Mouse (Mus musculus) kidney, postnatal 0 days (tissue): ENCODE measurements at regions not wholly inside any gene's neighbourhood (a gene's known extent, or its start where the extent isn't known, plus 50 kb on each side); places are given as distances from the start of the nearest gene placed in this dataset.

Experiments
- ATAC-seq: fragments of 200-750 bp; cut with Nextera tagmentation; replicated peaks from 2 replicates; pipeline ENCODE4 v1.8.0; 2017; ENCODE audit warnings: low read depth, moderate number of reproducible peaks, moderate TSS enrichment, moderate library complexity; ENCODE audit not compliant: low FRiP score
- DNase-seq: peaks from one replicate; pipeline ENCODE4 v3.0.0-alpha.2; 2016; ENCODE audit warnings: low spot score
- H3K27ac ChIP-seq: fragments of 300-500 bp; sonication (generic); 2 replicates; pipeline ENCODE4 v1.5.1; 2014; ENCODE audit warnings: mild to moderate bottlenecking
- H3K27me3 ChIP-seq: fragments of 300-500 bp; sonication (generic); 2 replicates; pipeline ENCODE4 v1.6.1; 2014; ENCODE audit warnings: low read length, mixed read lengths; ENCODE audit not compliant: insufficient read depth
- H3K36me3 ChIP-seq: fragments of 300-500 bp; sonication (generic); 2 replicates; pipeline ENCODE4 v1.6.1; 2014; ENCODE audit warnings: low read length, mixed read lengths; ENCODE audit not compliant: insufficient read depth
- H3K4me1 ChIP-seq: fragments of 300-500 bp; sonication (generic); replicated peaks from 2 replicates; pipeline ENCODE4 v1.6.1; 2014; ENCODE audit warnings: antibody characterized with exemption, low read length, mixed read lengths; ENCODE audit not compliant: insufficient read depth
- H3K4me2 ChIP-seq: fragments of 300-500 bp; sonication (generic); 2 replicates; pipeline ENCODE4 v1.6.1; 2014; ENCODE audit warnings: mild to moderate bottlenecking, low read length, moderate library complexity, mixed read lengths
- H3K4me3 ChIP-seq: fragments of 300-500 bp; sonication (generic); replicated peaks from 2 replicates; pipeline ENCODE4 v1.5.1; 2014; ENCODE audit warnings: low read depth, low read length
- H3K9ac ChIP-seq: fragments of 300-500 bp; sonication (generic); 2 replicates; pipeline ENCODE4 v1.6.1; 2014; ENCODE audit warnings: low read depth, low read length
- H3K9me3 ChIP-seq: fragments of 300-500 bp; sonication (generic); replicated peaks from 2 replicates; pipeline ENCODE4 v1.6.1; 2016; ENCODE audit warnings: low read length, inconsistent platforms, mixed read lengths
- CTCF ChIP-seq: IDR thresholded peaks from 2 replicates; pipeline ENCODE4 v1.5.1; 2016; ENCODE audit warnings: antibody characterized with exemption, low read depth, mild to moderate bottlenecking, moderate library complexity
- WGBS: fragments of 180-500 bp; shearing (Covaris S2); extraction: QIAGEN DNeasy Blood & Tissue Kit; methylation state at CpG from one replicate; pipeline ENCODE4 v1.1.7; 2014; 5-methylcytosine and 5-hydroxymethylcytosine counted together

- no peaks in the 10 kb centered on the region for H3K36me3 ChIP-seq
- no peak for ATAC-seq
- H3K4me1 ChIP-seq = peaks cover 3% of the 10 kb centered on the region; the same call in 1 of the 2 replicates
- no peak overlapping the region for H3K9ac ChIP-seq
- peak overlapping the region; percentile 1; the same call in 1 of the 2 replicates for H3K4me2 ChIP-seq
- no peak overlapping the region for H3K4me3 ChIP-seq
- TF ChIP-seq CTCF = no peak
- H3K27me3 ChIP-seq = no peaks in the 10 kb centered on the region
- WGBS = 62% methylated on average over 7 of the region's 7 CpGs
- no peak overlapping the region for H3K27ac ChIP-seq
- H3K9me3 ChIP-seq = no peaks in the 10 kb centered on the region
- peak; percentile 75 for DNase-seq
Observed at GRCm38 (mm10) chr9:41586291-41586690, 424.8 kb upstream of the Ubash3b start.

DNA sequence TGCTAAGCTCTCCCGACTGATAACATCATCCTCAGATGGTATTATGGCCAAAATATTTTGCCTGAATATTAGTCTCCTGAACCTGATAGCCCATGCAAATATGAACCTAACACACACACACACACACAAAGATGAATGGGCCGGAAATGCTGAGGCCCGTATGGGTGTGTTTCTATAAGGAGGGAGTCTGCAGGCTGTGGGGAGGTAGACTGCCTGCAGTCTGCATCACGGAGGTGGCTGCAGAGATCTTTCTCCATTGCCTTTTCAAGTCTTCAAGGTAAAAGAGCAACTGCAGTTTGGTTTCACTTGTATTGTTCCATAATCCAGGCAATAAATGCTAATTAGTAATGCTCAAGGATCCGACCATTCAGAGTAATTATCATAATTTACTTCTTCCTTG, 424.3 kb upstream of the Ubash3b start:
- H3K4me3 ChIP-seq = no peak overlapping the region
- ATAC-seq (no peak), DNase-seq (no peak)
- TF ChIP-seq CTCF = no peak
- H3K27me3 ChIP-seq = no peaks in the 10 kb centered on the region
- no peaks in the 10 kb centered on the region for H3K36me3 ChIP-seq
- no peaks in the 10 kb centered on the region for H3K9me3 ChIP-seq
- 49% methylated on average over 5 of the region's 5 CpGs for WGBS
- H3K9ac ChIP-seq = no peak overlapping the region
- peaks cover 3% of the 10 kb centered on the region; the same call in 1 of the 2 replicates for H3K4me1 ChIP-seq
- peak overlapping the region; percentile 13; the same call in 1 of the 2 replicates for H3K4me2 ChIP-seq
- no peak overlapping the region for H3K27ac ChIP-seq

DNA sequence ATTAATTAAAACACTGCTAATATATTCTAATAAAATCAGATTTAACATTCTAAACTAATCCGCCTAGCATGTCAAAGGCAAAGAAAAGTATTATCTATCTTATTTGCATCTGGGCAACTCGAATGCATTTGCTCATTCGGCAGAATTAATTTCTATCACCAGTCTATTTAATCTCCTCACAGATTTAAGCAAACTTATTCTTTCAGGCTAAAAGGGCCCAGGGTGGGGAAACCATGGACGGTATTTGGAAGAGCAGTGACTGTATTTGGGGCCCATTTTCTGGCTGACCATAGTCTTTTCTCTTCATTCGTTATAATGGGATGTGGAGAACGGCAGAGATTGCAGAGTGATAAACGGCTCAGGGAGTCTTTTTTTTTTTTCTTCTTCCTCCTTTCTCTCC, 423.5 kb upstream of the Ubash3b start:
- peak overlapping the region; percentile 35; the same call in 1 of the 2 replicates for H3K4me2 ChIP-seq
- TF ChIP-seq CTCF = no peak
- WGBS = 59% methylated on average over 7 of the region's 7 CpGs
- H3K36me3 ChIP-seq = no peaks in the 10 kb centered on the region
- H3K4me1 ChIP-seq = peaks cover 3% of the 10 kb centered on the region; the same call in 1 of the 2 replicates
- no peak overlapping the region for H3K9ac ChIP-seq
- no peak overlapping the region for H3K27ac ChIP-seq
- ATAC-seq (no peak), DNase-seq (no peak)
- no peaks in the 10 kb centered on the region for H3K27me3 ChIP-seq
- H3K4me3 ChIP-seq = no peak overlapping the region
- no peaks in the 10 kb centered on the region for H3K9me3 ChIP-seq

GRCm38 (mm10) chr9:41583711-41584329, 422.3 kb upstream of the Ubash3b start:
- Histone ChIP-seq H3K36me3 (no peaks in the 10 kb centered on the region), H3K4me3 (peak overlapping the region; percentile 55), H3K27ac (peak overlapping the region; percentile 54), H3K27me3 (no peaks in the 10 kb centered on the region), H3K4me1 (peaks cover 3% of the 10 kb centered on the region; the same call in 1 of the 2 replicates), H3K9ac (peak overlapping the region; percentile 41; the same call in 1 of the 2 replicates), H3K9me3 (no peaks in the 10 kb centered on the region), H3K4me2 (peak overlapping the region; percentile 73)
- no peak for TF ChIP-seq CTCF
- ATAC-seq (no peak), DNase-seq (peak; percentile 74)
- WGBS = 24% methylated on average over 8 of the region's 8 CpGs

DNA sequence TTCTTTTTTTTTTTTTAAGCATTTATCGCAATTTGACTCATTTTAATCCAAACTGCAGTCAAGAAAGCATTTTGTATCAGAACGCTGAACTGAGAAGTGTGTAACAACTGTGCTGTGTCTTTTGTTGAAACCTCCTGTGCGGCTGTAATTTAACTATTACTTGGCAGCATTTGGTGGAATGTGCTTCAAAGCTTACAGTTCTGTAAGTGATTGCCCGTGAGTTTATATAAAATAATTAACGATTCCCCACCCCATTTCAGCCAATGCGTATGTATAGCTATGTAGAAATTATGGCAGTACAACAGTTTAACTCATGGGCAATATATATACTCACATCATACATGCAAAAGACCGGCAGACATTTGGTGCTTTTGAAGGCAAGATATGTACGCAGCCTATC, 421.8 kb upstream of the Ubash3b start:
- WGBS = 39% methylated on average over 8 of the region's 8 CpGs
- peak; percentile 53 for DNase-seq
- Histone ChIP-seq H3K36me3 (no peaks in the 10 kb centered on the region), H3K4me2 (peak overlapping the region; percentile 73), H3K27ac (peak overlapping the region; percentile 54), H3K9me3 (no peaks in the 10 kb centered on the region), H3K4me3 (peak overlapping the region; percentile 55), H3K27me3 (no peaks in the 10 kb centered on the region), H3K9ac (peak overlapping the region; percentile 41; the same call in 1 of the 2 replicates), H3K4me1 (peaks cover 3% of the 10 kb centered on the region; the same call in 1 of the 2 replicates)
- no peak for ATAC-seq
- no peak for TF ChIP-seq CTCF

DNA sequence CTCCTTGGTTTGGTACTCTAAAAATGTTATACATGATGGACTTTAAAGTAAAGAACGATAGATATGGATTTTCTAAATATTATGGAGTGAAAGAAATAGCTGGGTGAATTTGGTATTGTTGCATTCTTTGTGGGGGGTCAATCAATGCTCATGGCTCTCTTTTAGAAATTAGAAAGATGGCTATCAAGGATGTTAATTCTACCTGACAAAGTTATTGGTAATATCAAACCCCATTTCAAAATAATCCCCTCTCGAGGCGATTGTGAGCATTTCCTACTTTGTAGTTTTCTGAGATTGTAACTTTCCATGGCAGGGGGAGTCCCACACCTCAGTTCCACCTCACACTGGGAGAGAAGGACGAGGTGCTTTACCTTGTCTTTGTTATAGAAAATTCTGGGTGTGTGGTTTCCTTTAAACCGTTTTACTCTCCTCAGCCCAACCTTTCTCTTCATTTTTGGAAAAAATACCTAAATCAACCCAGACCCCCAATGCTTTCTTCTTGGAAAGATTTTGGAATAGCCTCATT, 421.3 kb upstream of the Ubash3b start:
- Histone ChIP-seq H3K4me2 (peak overlapping the region; percentile 73), H3K9ac (peak overlapping the region; percentile 41; the same call in 1 of the 2 replicates), H3K27me3 (no peaks in the 10 kb centered on the region), H3K4me1 (peaks cover 3% of the 10 kb centered on the region; the same call in 1 of the 2 replicates), H3K27ac (no peak overlapping the region), H3K9me3 (no peaks in the 10 kb centered on the region), H3K4me3 (peak overlapping the region; percentile 55), H3K36me3 (no peaks in the 10 kb centered on the region)
- no peak for TF ChIP-seq CTCF
- DNase-seq = no peak
- no peak for ATAC-seq
- 34% methylated on average over 5 of the region's 5 CpGs for WGBS
